Mouse (Mus musculus) T-cell, adult 2 months (primary cell): ENCODE data around the gene Actr5.

ENCODE experiments used
- DNase-seq: peaks from one replicate; pipeline ENCODE4 v3.0.0; 2022; ENCODE audit warnings: low spot score

Actr5 gene

GRCm38 (mm10) chr2:158687804-158688241 is 63.1 kb downstream of the Actr5 start:
- DNase-seq, result peak; percentile 72
